Mouse (Mus musculus): ENCODE results near the gene Cerkl. TPM values are rescaled to one million over a fixed set of nuclear protein-coding genes. Genes with fewer than 3 reads are reported as not detected.

The Cerkl gene
- total RNA-seq, 1 experiment from 2014 or later, result 6.3 TPM

DNA sequence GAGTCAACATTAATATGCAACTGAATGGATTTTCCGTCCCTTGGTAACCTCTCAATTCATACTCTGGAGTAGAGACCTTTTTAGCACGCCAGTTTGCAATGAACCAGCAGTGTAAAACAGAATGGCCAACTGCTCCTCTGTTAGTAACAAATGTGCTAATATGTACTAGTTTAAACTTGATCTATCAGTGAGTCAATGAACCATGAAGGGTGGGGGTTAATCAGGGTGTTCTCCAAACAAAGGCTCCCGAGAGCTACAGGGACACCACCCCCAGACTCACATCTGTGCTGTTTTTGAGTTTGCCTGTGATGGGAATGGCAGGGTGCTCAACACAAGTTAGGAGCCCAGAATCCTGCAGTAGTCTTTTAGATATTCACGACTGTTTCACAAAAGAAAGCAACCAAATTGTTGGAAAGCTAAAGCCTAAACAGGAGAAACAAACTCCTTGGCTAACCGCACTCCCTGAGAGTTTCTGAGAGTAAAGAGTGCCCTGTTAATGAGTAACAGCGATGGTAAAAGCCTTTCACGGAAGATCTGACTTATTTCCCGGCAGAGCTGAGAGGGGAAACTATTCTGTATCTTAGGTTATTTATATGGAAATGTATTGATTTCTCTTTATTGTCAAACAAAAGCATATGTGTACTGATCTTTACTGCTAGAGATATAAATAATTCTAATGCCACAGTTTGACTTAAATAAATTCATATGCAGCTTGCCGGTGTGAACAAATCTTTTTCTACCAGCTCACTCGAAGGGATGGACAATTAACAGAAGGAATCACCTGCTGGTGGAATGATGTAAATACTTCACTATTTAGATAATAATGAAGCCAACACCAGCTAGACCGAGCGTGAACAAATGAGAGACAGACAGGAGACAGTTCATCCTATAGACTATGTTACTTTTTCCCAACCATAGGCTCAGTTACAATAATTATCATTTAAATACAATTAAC lies 77.2 kb downstream of the Cerkl start:
- ATAC-seq (replicated peaks; ENCODE audit: low read depth, poor library complexity, severe bottlenecking), result no peak

DNA sequence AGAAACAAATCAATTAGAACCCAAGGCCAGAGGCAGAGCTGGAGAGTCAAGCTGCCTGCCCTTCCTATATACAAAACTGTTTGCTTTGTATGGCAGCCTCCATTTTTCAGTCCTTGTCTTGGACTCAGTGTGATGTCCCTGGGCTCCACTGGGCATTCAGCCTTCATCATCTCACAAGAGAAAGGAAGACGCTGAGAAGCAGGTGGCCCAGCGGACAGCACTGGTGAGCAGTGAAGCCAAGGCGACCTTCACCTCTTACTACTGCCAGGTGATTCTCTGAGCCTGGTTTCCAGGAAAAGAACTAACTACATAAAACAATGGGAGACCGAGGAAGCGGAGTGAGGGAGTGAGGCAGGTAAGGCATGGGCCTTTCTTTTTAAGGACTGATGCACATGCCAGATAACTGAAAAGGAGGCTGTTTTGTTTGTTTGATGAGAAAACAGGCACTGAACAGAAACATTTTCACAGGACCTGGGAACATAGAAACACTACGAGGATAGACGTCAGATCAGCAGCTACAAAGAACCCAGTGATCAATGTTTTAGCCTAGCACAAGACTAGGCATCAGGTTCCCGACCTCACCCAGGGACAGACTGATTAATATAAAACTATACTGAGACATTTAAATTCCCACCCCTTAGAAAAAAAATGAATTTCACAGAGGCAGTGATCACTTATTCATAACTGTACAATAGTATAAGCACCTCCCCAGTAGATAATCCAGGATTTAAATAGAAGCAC lies 78.1 kb downstream of the Cerkl start:
- no peak for ATAC-seq (replicated peaks; ENCODE audit: low read depth, poor library complexity, severe bottlenecking)

DNA sequence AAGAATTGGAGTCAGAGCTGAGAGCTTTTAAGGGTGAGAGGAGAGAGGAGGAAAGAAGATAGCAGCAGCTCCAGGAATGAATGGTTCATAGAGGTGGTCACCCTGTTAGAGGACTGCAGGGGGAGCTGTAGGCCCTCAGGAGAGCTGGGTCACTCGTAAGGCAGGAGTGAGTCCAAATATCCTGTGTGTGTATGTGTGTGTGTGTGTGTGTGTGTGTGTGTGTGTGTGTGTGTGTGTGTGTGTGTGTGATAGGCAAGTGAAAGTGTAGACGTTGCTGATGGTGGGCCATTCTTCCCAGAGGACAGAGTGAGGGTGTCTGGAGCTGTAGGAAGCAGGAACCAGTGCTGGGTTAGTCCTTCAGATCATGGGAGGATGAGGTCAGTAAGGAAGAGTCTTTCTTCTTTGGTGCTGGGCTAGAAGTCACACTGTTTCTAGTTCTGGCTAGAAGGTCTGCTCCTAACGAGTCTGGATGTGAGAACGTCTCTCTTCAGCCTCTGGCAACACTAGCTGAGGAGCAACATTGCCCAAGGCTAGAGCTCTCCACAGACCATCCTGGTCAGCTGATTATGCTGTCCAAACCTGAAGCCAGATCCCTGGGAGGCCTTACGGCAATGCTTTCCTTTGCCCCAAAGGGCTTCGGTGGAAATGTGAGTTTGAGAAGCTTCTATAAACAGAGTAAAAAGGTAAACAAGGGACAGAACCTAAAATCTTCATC lies 83.9 kb downstream of the Cerkl start:
- ATAC-seq (replicated peaks; ENCODE audit: low read depth, poor library complexity, severe bottlenecking), result peak; percentile 83

DNA sequence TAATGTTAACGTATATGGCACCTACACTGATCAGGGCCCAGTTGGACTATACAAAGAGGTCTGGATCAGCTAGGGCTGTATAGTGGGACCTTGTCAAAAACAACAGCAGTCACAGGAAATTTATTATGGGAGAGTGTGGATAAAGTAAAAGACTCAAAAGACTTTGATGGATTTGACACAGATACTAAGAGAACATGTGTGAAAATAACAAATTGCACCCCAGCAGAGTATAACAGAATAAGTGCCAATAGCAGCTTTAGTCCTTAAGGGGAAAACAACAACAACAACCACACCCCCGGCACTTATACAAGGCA lies 84.5 kb downstream of the Cerkl start:
- no peak for ATAC-seq (replicated peaks; ENCODE audit: low read depth, poor library complexity, severe bottlenecking)

DNA sequence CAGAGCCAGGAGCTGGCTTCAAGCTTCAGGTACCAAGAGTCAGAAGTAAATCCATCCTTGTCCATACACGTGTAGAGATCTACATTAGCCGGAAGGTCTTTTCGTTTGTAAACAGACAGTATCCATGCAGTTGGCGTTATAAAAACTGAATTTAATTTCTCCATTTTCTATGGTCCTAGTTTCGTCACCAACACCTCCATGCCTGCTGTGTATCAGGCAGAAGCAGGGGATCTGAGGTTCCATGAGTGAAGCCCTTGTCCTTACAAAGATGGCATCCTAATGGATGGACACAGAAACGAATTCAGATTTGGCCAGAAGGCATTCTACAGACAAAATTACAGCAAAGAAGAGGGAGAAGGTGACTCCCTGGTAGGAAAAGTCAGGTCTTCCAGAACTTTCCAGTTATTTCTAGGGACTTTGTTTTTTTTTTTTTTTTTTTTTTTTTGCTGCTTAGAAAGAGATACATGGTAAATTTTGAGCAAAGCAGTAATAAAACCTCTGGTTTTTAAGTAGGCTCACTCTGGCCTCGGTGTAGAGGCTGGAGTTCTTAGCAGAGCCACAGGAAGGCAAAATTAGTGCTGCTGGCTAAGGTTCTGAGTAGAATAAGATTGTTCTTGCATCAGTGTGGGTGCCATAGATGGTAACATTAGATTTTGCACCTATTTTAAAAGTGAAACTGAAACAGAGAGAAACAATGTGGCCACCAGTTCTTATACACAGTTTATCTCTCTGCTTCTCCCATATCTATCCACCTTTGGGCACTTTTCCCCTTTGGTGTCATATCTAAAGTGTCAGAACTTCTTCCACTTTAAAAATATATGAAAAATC lies 85.0 kb downstream of the Cerkl start:
- no peak for ATAC-seq (replicated peaks; ENCODE audit: low read depth, poor library complexity, severe bottlenecking)

DNA sequence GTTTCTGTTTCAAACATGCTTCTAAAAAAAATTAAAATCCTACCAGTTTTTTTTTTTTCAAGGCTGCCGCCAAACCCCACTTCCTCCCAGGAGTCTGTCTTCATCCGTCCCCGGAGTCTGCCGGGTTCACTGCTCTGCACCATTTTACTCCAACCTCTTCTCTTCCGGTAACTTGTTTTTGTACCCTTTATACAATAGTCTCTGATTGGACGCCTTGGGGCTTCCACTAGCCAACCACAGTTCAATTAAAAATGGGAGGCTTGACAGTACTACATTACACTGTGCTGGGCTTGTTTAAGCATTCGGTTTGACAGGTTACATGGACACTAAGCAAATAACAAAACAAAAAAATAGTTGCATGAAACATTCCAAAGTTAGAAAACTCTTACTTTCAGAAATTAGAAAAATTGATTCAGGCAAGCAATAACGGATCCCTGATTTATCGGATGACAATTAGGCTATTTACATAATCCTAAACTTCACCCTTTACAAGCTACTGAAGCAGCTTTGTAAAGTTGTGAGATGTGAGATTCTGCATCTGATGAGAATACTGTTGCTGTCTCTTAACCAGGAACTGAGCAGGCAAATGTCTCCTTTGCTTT lies 85.8 kb downstream of the Cerkl start:
- peak; percentile 92 for ATAC-seq (replicated peaks; ENCODE audit: low read depth, poor library complexity, severe bottlenecking)

DNA sequence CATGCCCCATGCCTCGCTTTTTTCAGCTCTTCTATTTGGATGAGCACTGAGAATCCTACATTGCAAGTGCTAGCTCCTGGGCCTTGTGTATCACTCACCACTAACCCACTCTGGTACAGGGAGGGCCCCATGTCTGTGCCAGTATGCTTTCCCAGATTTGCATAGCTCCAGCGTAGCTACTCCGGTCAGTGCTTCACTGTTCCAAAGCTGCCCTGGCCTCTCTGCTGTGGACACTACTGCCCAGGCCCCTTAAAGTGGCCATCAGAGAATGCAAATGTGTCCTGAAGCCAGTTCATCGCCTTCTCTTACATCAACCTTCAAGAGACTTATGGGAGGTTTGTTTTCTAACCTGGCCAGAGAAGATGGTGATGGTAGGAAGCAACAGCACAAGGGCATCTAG lies 86.7 kb downstream of the Cerkl start:
- no peak for ATAC-seq (replicated peaks; ENCODE audit: low read depth, poor library complexity, severe bottlenecking)

DNA sequence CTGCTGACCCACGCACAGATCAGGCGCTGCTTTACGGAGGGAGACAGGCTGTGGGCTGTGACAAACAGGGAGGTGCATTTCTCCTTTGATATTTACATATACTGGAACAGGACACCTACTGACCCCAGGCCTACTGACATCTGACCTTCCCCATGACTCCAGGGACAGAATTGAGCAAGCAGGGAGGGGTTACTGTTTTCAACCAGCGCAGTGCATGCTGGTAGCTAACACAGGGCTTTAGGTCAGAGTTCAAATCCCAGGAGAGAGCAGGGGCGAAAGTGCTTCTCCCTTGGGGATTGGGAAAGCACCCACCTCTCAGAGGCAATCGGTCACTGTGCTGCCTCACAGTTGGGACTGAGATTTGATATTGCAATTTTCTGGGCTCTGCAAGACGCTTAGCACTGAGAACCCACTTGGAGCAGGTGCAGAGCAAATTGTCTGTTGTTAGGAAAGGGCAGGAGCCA lies 87.5 kb downstream of the Cerkl start:
- ATAC-seq (replicated peaks; ENCODE audit: low read depth, poor library complexity, severe bottlenecking), result no peak

DNA sequence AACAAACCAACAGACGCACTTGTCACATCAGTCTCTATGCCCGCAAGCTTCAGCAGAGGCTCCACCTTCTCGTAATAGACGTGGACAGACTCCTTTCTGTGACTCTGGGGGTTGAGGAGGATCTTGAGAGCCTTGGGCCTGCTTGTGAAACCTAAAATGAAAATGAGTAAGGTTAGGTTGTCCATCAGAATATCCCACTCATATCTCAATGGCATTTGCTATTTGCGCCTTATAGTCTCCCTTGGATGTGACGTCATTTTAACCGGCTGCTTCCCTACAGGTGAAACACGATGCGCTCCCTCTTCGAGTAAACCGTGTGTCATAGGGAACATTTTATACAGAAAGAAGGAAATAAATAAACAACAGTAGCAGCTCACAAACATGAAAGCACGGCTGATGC lies 87.9 kb downstream of the Cerkl start:
- ATAC-seq (replicated peaks; ENCODE audit: low read depth, poor library complexity, severe bottlenecking), result no peak

DNA sequence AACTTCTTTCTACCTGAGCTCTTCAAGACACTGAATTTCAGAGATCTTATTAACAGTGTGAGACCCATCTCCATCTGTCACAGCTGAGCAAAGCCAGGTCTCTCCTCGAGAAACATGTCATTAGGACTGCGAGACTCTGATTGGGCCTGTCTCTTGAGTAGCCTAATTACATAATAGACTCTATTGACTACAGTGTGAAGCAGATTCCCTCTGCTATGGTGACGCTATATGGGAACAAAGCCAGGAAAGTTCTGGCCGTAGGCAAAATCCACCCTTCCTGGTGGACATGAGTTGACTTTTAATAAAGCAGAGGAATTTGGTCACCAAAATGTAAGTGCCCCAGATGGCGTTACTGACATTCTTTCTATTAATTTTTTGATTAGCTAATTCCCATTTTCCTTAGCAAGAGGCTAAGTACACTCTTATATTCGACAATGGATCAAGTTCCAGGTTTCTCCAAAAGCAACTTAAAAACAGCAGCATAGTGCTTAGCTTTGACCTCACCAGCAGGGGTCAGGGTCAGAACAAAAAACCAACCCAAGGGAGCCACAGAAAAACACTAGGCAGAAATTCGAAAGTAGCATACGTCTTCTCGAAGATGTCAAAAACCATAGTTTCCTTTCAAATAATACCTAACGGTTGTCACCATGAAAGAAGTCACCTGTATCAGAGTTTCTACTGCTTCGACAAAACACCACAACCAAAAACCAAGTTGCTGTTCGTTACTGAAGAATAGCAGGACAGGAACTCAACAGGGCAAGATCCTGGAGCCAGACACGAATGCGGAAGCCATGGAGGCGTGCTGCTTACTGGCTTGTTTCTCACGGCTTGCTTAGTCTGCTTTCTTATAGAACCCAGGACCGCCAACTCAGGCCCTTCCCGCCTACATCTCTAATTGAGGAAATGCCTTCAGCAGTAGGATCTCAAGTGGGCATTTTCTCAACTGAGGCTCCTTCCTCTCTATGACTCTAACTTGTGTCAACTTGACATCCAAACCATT lies 88.8 kb downstream of the Cerkl start:
- ATAC-seq (replicated peaks; ENCODE audit: low read depth, poor library complexity, severe bottlenecking), result no peak

DNA sequence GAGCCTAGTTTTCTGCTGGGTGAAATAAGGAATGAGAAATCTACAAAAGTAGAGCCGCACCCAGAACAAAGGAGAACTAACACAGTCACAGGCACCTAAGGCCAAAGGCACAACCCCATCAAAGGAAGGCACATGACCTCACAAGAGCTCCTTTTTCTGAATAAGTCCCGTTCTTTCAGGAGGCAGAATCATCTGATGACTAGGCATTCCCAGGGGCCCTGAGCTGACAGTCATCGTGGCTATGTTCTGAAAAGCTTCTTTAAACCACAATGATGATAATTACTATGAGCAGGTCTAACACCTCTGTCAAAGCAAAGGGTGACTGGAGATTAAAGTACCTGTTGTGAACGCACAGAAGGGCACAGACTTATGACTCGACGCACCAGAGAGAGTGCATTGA lies 92.7 kb downstream of the Cerkl start:
- ATAC-seq (replicated peaks; ENCODE audit: low read depth, poor library complexity, severe bottlenecking), result no peak

DNA sequence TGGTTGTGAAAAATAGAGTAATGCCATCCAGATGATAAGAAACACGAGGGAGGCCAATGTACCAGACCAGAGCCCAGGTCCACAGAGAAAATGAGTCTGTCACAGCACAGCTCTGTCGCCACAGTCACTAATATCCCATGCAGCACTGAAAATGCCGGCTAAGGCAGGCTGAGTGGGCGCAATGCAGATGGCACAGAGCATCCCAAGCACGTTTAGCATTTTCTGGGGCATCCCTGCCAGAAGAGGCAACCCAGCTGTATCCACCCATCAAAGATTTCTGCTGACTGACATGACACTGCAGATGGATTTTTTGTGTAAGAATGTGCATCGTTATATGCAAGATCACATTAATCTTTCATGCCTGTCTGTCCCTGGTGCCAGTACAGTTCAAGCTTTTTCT lies 94.6 kb downstream of the Cerkl start:
- ATAC-seq (replicated peaks; ENCODE audit: low read depth, poor library complexity, severe bottlenecking), result no peak

DNA sequence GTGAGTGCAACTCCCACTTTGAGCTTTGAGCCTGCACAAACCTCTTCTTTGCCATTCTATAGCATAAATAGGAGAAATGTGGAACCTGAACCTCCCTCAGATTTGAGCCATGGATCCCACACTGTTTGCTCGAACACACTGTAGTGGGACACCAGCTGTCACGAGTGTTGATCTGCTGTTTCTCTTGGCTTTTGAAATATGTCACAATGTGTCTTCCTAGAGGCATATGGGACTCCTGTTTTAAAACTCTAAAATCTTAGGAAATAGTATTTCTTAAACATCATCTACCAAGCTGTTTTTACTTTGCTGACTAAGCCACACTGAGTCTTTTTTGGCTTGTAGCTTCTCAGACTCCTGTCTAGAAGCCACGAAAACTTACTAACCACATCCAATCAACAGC lies 98.8 kb downstream of the Cerkl start:
- no peak for ATAC-seq (replicated peaks; ENCODE audit: low read depth, poor library complexity, severe bottlenecking)

DNA sequence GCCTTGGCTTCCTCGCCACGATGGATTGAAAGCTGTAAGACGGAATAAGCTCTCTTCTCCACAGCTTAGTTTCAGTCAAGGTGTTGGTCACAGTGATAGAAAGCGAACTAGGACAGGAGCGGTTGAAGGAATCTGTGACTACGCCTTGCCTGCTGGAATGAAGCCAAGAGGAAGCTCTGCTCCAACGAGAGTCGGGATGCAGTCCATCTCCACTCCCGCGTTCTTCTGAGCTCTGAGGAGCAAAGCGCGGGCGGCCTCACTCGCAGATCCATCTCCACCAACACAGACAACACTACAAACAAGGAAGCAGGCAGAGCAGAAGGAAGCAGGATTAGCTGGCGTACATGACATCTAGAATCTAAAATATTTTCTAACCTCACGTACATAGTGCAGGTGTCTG lies 101.8 kb downstream of the Cerkl start:
- no peak for ATAC-seq (replicated peaks; ENCODE audit: low read depth, poor library complexity, severe bottlenecking)

DNA sequence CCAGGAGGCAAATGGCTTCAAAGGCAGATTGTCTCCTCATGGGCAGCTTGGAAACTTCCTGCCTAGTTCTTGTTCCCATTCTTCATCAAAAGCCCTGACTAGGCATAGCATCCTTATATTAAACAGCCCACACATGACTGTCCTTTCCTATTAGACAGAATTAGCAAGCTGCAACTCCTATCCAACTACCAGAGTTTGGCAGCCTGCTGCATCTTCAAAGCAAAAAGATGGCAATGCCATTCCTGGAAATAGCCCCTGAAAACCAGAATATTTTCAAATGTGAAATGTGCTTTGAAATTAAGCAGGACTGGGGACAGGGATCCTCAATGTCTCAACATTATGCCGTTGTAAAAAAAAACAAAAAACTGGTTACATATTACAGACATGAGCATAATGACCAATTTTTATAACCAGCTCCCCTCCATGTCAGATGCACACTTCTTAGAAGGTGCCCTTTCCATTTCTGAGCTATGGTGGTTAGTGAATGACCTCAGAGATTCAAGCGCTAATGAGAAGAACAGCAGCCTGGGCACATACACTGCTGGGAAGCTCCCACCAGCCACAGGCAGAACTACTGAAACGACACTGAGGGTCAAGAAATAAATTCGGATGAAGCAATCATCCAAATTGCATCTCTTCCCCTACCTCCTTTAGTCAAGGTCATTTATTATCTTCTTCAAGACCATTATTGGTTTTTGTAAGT lies 104.3 kb downstream of the Cerkl start:
- ATAC-seq (replicated peaks; ENCODE audit: low read depth, poor library complexity, severe bottlenecking), result no peak

DNA sequence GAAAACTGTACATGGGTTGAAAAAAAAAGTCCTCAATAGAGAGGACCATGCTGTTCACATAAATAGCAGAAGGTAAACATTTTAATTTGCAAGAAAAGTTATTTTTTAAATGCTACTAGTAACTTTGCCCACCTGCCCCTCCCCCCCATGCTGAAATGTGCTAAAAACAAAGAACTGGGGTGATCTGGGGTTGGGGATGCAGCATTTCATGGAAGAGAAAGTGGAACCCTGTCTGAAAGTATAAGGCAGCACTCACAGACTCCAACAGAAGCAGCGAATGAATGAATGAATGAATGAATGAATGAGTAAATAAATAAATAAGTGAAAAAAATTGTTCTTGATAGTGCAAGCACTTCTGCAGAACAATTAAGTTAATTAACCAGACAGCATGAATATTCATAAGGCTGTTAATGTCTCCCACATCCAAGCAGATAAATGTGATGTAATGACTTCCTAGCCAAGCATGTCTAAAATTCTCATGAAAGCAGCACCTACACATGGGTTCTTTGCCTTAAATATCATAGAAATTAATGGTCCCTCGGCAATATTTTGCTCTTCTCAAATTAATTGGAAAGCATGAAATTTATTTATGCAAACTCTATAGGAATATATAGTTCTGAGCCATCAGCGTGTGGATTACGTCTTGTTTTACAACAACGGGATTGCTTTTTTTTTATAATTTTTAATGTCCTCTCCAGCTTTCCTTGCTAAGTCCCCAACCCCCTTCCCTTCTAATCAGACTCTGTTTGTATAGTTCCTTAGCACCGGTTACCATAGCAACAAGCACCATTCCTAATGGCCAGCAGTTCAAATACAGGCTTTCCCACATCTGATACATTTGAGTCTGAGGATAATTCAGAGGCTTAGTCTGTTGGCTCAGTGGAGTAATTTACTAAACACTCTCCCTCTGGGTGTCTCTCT lies 105.1 kb downstream of the Cerkl start:
- no peak for ATAC-seq (replicated peaks; ENCODE audit: low read depth, poor library complexity, severe bottlenecking)

DNA sequence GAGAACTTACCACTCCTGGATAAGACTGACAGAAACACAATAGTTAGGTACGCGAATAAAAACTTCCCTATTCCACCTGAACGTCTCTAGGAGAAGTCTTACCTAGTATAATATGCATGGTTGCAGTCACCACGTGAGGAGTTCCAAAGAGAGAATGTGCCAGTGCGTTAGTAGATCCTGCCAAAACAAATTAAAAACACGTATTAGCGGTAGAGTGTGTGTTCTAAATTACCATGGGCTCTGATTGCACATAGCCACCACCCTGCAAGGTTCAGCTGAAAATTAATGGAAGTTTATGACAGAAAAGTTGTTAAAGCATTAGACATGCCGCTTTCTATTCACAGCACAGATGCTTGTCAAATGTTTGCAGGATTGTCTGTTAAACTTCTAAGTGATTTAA lies 113.5 kb downstream of the Cerkl start:
- no peak for ATAC-seq (replicated peaks; ENCODE audit: low read depth, poor library complexity, severe bottlenecking)

All from common myeloid progenitor, adult 5-6 weeks (primary cell).